Mouse (Mus musculus): ENCODE measurements around the gene Ccdc14.
"Not testable (repeated sequence)": the region's sequence is repeated elsewhere in the genome, so short reads cannot be mapped to it uniquely, and the experiment has no call there.

Gene Ccdc14

DNA sequence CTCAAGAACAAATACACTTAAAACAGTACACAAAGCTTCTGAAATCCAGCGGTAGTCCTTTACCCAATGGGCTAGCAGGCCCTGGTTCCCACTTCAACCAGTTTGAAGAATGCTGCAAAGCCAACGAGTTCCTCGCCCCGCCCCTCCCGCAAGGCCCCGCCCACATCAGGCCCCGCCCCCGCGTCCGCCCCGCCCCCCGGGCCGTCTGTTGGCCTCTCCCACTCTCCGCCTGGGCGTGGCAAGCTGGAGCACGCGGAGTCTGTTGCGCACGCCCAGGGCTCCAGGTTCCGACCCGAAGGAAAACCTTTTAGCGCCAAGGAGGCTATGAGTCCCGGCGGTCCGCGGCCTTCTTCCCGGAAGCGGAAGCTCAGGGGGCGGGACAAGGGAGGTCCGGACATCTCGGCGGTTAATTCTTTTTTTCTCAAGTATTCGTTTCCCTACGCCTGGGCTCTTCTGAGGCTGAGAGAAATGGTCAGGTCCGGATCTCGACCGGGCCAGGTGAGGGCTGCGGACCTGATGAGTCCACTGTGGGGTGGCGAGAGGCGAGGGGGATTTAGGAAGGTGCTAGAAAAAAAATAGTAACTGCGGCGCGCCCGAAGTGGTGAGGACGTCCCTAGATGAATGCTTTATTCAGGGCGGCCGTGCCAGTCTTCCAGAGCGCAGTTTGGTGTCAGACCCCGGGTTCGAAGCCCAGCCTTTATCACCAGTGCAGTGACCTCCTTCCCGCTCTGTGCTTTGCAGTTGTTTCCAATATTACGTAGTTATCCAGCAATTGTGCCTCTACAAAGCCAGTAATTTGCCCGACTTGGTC, at the start of gene Ccdc14:
Ccdc14 (plus strand) TSS at position 283 of the 811 bp plus-strand sequence.
- peak; percentile 62 for DNase-seq (ENCODE audit: low read depth)

DNA sequence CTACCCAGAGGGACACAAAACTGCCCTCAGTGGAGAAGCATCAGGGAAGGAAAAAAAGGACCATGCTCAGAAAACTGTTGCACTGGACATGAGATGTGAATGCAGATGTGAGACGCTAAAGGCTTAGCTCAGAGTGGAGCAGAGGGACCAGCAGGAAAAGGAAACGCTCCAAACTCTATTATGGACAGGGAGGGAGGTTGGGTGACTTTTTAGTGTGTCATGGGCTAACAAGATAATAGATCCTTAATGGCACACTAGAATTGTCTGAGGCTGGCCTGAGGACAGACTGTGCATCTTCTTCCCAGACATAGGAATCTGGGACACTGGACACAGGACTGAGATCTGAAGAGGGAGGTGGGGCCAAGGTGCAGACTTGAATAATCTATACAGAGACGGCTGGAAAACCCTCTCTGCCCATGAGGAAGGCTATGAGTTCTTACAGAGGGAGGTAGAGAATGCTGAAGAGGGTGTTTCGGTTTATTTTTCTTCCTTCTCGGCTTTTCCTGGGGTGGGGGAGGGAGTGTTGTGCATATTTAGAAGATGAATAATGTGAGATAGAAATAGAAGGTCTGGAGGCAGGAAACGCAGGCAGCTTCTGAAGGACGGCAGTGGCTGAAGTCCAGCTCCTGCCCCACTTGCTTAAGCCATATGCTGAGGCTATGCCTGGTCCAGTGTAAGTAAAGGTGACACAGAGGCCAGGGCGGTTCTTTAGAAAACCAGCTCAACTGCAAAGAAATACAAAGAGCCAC, 46.7 kb upstream of the Ccdc14 start:
- peak; percentile 13 for DNase-seq (ENCODE audit: low read depth)

DNA sequence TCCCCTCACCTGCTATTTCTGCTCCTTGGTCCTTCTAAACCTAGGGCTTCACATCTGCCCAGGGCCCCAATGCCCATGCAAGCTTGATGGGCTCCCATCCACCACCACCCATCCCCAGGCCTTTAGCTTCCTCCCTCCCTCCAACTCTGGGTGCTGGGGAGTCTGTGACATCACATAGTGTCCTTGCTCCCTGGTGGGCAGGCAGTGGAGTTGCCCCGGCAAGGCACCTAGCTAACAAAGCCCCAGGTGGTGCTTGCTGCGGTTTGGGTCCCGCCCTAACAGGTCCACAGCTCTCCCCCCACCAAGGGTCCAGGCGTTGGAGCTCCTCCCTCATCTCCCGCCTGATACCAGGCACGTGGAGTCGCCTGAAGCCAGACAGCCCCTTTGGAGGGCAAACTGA, 40.8 kb upstream of the Ccdc14 start, which contains the start of gene Ropn1:
Ropn1 (plus strand) TSS at position 301 of the 400 bp plus-strand sequence.
- no peak for DNase-seq (ENCODE audit: low read depth)

GRCm38 (mm10) chr16:34653023-34653422, 37.4 kb upstream of the Ccdc14 start:
- DNase-seq (ENCODE audit: low read depth) = no peak

GRCm38 (mm10) chr16:34657566-34657965, 32.9 kb upstream of the Ccdc14 start:
- not testable (repeated sequence) for DNase-seq (ENCODE audit: low read depth)

GRCm38 (mm10) chr16:34657983-34658382, 32.4 kb upstream of the Ccdc14 start:
- no peak for DNase-seq (ENCODE audit: low read depth)

GRCm38 (mm10) chr16:34658388-34658787, 32.0 kb upstream of the Ccdc14 start:
- DNase-seq (ENCODE audit: low read depth) = no peak

DNA sequence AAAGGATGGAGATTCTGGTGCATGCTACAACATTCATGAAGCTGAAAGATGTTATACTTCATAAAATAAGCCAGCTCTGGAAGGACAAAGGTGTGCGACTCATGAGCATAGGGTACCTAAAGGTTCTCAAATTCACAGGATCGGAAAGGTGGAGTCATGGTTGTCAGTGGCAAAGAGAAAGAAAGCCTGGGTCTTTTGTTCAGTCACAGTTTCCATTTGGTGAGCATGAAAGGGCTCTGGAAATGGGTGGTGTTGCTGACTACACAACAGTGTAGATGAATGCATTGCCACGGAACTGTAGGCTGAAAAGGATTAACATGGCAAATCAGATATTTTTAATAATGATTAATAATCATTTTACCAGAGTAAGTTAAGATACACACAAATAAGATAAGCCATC, 25.9 kb upstream of the Ccdc14 start:
- DNase-seq (ENCODE audit: low read depth) = no peak

- no peak for DNase-seq (ENCODE audit: low read depth)
Measured at GRCm38 (mm10) chr16:34667031-34667726, 23.2 kb upstream of the Ccdc14 start.

DNA sequence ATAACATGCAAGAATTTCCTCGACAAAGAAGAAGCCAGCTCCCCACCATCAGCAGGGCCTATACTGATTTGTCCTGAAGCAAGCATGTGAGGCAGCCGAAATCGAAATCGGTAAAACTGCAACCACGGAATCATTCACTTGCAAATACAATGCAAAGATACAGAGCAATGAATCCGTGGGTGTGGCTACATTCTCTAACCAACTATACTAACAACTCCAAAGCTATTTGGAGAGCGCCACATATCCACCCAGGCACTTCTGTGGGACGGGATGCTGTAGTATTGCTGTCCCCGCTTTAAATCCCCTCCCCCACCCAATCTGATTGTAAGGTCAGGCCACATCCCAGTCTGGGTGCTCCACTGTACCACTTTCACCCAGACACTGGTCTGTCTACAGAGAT, 22.1 kb upstream of the Ccdc14 start:
- DNase-seq (ENCODE audit: low read depth) = no peak

GRCm38 (mm10) chr16:34671966-34672365, 18.4 kb upstream of the Ccdc14 start:
- peak; percentile 46 for DNase-seq (ENCODE audit: low read depth)

DNA sequence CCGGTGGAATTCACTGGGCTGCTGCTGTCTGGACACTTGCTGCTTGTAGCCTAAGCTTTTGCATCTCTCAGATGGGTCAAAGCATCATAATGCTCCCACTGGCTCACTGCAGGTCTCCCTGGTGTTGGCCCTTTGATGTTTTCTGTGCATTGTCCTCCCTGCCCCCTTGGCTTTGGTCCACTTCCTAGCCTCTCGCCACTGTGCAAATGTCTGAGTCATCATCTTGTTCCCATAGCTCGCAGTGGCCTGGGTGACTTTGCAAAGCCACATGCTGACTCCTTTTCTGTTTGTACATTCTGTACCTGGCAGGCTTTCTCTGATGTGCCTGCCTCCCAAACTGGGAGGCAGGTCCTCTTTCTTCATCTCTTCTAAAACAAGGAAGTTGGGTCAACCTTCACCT, 17.6 kb upstream of the Ccdc14 start:
- no peak for DNase-seq (ENCODE audit: low read depth)

DNA sequence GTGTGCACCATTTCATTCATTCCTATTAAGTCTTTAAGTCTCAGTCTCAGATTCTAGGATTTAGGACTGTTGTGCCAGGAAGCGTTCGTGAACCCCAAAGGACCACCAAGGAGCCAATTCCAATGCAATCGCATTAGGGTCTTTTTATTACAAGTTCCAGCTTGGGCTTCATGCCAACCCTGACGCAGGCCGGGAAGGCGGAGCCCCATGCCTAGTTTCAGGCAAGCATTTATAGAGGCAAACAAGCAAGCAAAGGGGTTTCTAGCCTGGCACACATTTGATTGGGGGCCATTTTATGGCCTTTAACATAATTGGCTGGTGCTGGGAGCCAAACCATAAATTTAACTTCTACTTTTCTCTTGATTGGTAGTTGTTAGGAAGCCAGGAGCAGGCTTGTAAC, 16.1 kb upstream of the Ccdc14 start:
- no peak for DNase-seq (ENCODE audit: low read depth)

DNA sequence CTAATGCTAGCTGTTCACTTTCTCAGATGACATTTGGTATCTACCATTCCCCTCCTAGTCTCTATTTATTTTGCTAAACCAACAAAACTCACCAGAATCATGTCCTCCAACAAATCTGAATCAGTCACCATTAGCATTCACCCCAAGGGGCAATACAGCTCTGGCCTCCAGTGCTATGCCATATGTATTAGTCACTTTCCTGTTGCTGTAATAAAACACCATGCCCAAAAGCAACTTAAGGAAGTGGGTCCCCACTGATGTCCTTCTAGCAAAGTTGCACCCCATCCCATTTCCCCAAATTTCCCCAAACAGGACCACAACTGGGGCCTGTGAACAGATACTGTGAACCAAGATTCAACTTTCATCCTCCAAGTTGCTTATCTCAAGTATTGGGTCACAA, 8.6 kb upstream of the Ccdc14 start:
- DNase-seq (ENCODE audit: low read depth) = no peak

DNA sequence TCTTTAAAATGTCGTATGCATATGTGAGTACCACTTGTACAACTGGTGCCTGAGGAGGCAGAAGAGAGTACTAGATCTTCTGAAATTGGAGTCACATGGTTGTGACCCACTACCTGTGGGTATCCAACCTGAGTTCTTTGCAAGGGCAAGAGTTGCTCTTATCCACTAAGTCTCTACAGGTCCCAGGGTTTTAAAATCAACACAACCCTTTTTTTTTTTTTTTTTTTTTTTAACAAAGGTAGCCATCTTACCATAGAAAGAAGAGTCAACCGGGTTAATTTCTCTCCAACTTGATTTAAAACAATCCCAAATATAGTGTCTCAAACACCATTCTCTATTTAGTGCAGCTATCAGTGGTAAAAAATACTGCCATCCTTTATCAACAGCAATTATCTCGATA, 537 bp upstream of the Ccdc14 start:
- DNase-seq (ENCODE audit: low read depth) = no peak

DNA sequence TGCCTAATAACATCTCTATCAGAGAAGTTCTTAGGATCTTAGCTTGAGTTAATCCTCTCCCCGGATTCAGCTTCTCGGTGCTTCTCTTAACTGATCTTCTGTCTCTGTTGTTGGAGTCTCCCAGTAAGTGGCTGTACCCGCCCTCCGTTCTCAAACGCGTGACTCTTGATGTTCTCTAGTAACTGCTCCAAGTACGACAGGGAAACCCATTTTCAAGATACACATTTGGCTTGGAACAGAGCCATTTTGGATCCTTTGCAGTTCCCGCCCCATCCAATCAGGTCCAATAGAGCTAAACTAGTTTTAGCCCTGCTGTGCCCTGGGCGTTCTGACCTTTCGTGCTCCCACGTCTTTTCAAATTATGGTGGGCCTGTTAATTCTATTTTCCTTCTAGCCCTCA, 740 bp downstream of the Ccdc14 start:
- DNase-seq (ENCODE audit: low read depth) = no peak

- DNase-seq (ENCODE audit: low read depth) = no peak
Measured at GRCm38 (mm10) chr16:34694477-34694876, 4.1 kb downstream of the Ccdc14 start.

- not testable (repeated sequence) for DNase-seq (ENCODE audit: low read depth)
Measured at GRCm38 (mm10) chr16:34698721-34699120, 8.3 kb downstream of the Ccdc14 start.

DNA sequence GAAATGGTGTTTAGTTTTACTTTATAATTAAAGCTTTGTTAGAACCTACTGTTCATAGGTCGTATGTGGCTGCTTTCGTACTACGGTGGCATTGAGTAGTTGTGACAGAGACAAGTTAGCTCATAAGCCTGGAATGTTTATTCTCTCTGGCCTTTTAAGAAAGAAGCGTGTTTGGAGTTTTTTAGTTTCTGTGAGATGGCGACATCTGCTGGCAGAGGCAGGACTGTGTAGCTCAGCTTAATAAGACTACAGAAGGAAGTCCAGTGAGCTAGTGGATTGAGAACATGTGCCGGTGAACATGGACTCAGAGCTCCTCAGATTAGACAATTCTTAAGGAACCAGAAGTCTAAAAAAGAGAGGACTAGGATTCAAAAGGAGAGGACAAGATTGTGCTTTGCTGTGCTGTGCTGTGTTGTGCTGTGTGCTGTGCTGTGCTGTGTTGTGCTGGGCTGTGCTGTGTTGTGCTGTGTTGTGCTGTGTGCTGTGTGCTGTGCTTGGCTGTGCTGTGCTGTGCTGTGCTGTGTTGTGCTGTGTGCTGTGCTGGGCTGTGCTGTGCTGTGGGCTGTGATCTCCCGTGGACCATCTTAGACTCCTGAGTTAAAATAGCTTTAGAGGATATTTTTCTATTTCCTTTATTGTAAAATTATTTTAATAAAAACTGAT, 9.9 kb downstream of the Ccdc14 start:
- DNase-seq (ENCODE audit: low read depth) = peak; percentile 70

DNA sequence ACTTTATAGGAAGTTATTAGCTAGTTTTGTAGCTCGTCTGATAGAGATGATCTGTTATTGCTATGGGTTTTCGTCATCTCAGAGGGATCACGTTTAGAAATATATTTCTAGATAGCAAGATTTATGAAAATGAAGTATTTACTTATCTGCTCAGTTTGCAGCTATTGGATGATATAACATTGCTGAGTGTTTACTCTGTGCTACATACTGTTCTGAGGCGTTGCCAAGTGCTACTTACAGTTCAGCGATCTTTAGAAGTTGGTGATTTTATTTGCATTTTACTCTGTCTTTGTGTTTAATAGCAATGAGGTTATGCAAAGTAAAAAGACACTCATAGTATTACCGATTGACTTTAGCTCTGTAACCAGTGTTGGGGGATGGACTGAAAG, 10.4 kb downstream of the Ccdc14 start:
- no peak for DNase-seq (ENCODE audit: low read depth)

- no peak for DNase-seq (ENCODE audit: low read depth)
Measured at GRCm38 (mm10) chr16:34706019-34706418, 15.6 kb downstream of the Ccdc14 start.

DNA sequence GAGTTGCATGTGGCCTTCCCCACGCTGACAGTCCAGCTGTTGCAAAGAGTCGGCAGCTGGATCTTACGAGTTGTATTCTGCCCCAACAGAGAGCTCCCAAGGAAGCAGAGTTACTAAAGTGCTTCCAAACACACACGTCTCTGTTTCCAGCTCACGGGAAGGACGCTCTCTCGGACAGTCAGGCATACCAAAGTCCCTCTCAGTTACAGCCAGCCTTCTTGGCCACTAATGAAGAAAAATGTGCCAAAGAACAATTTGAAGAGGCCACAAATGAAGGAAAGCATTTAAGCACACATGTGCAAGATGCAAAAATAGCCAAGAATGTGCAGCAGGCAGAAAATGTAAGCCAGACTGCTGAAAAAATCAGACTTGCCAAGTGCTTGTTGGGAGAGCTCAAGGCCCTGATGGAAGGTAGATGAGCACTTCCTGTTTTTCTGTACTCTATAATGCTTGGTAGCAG, 16.1 kb downstream of the Ccdc14 start:
- no peak for DNase-seq (ENCODE audit: low read depth)

All from fibroblast of lung, adult 2 months (primary cell).